Mouse (Mus musculus) kidney, postnatal 0 days (tissue): ENCODE data around the gene Dnajc28. TPM values are rescaled to one million over a fixed set of nuclear protein-coding genes. Genes with fewer than 3 reads are reported as not detected.
A peak's percentile ranks its signal among the peaks of the same experiment; 100 is the strongest.

Experiments used
- ATAC-seq: fragments of 200-750 bp; cut with Nextera tagmentation; replicated peaks from 2 replicates; pipeline ENCODE4 v1.8.0; 2017; ENCODE audit warnings: low read depth, moderate number of reproducible peaks, moderate TSS enrichment, moderate library complexity; ENCODE audit not compliant: low FRiP score
- DNase-seq: peaks from one replicate; pipeline ENCODE4 v3.0.0-alpha.2; 2016; ENCODE audit warnings: low spot score
- H3K27ac ChIP-seq: fragments of 300-500 bp; sonication (generic); 2 replicates; pipeline ENCODE4 v1.5.1; 2014; ENCODE audit warnings: mild to moderate bottlenecking
- H3K27me3 ChIP-seq: fragments of 300-500 bp; sonication (generic); 2 replicates; pipeline ENCODE4 v1.6.1; 2014; ENCODE audit warnings: low read length, mixed read lengths; ENCODE audit not compliant: insufficient read depth
- H3K36me3 ChIP-seq: fragments of 300-500 bp; sonication (generic); 2 replicates; pipeline ENCODE4 v1.6.1; 2014; ENCODE audit warnings: low read length, mixed read lengths; ENCODE audit not compliant: insufficient read depth
- H3K4me1 ChIP-seq: fragments of 300-500 bp; sonication (generic); replicated peaks from 2 replicates; pipeline ENCODE4 v1.6.1; 2014; ENCODE audit warnings: antibody characterized with exemption, low read length, mixed read lengths; ENCODE audit not compliant: insufficient read depth
- H3K4me2 ChIP-seq: fragments of 300-500 bp; sonication (generic); 2 replicates; pipeline ENCODE4 v1.6.1; 2014; ENCODE audit warnings: mild to moderate bottlenecking, low read length, moderate library complexity, mixed read lengths
- H3K4me3 ChIP-seq: fragments of 300-500 bp; sonication (generic); replicated peaks from 2 replicates; pipeline ENCODE4 v1.5.1; 2014; ENCODE audit warnings: low read depth, low read length
- H3K9ac ChIP-seq: fragments of 300-500 bp; sonication (generic); 2 replicates; pipeline ENCODE4 v1.6.1; 2014; ENCODE audit warnings: low read depth, low read length
- H3K9me3 ChIP-seq: fragments of 300-500 bp; sonication (generic); replicated peaks from 2 replicates; pipeline ENCODE4 v1.6.1; 2016; ENCODE audit warnings: low read length, inconsistent platforms, mixed read lengths
- CTCF ChIP-seq: IDR thresholded peaks from 2 replicates; pipeline ENCODE4 v1.5.1; 2016; ENCODE audit warnings: antibody characterized with exemption, low read depth, mild to moderate bottlenecking, moderate library complexity
- WGBS: fragments of 180-500 bp; shearing (Covaris S2); extraction: QIAGEN DNeasy Blood & Tissue Kit; methylation state at CpG from one replicate; pipeline ENCODE4 v1.1.7; 2014; 5-methylcytosine and 5-hydroxymethylcytosine counted together
- polyA plus RNA-seq: library from polyadenylated mRNA; unstranded; fragments of >200 nt; fragmentation: Nextera tagmentation; extraction: Ambion mirVana; gene quantifications from 2 replicates; pipeline ENCODE4 v1.2.1, GENCODE M21; 2015

The Dnajc28 gene
- polyA plus RNA-seq, 1 experiment from 2014 or later = 4.4 TPM

- no peak for ATAC-seq
- peak; percentile 67 for DNase-seq
- H3K27me3 ChIP-seq = no peaks in the 10 kb centered on the region
- no peaks in the 10 kb centered on the region for H3K36me3 ChIP-seq
- peak overlapping the region; percentile 79 for H3K4me2 ChIP-seq
- no peak for TF ChIP-seq CTCF
- peak overlapping the region; percentile 67 for H3K9ac ChIP-seq
- H3K4me3 ChIP-seq = peak overlapping the region; percentile 76
- WGBS = under 1% methylated on average over 75 of the region's 75 CpGs
- H3K9me3 ChIP-seq = no peaks in the 10 kb centered on the region
- H3K4me1 ChIP-seq = 0 out of 2 replicates have a peak, but pooled peaks cover 5% of the 10 kb centered on the region
- H3K27ac ChIP-seq = peak overlapping the region; percentile 62
Measured at GRCm38 (mm10) chr16:91596779-91597671, 21.8 kb downstream of the Dnajc28 start.

GRCm38 (mm10) chr16:91596397-91596778 is 22.4 kb downstream of the Dnajc28 start:
- Histone ChIP-seq H3K4me3 (peak overlapping the region; percentile 76), H3K9ac (no peak overlapping the region), H3K27me3 (no peaks in the 10 kb centered on the region), H3K36me3 (no peaks in the 10 kb centered on the region), H3K9me3 (no peaks in the 10 kb centered on the region), H3K27ac (no peak overlapping the region), H3K4me1 (0 out of 2 replicates have a peak, but pooled peaks cover 6% of the 10 kb centered on the region), H3K4me2 (peak overlapping the region; percentile 79)
- DNase-seq = no peak
- TF ChIP-seq CTCF = no peak
- ATAC-seq = no peak
- WGBS = 18% methylated on average over 9 of the region's 9 CpGs

GRCm38 (mm10) chr16:91595076-91595475 is 23.8 kb downstream of the Dnajc28 start:
- Histone ChIP-seq H3K27me3 (no peaks in the 10 kb centered on the region), H3K9me3 (no peaks in the 10 kb centered on the region), H3K27ac (no peak overlapping the region), H3K4me3 (no peak overlapping the region), H3K36me3 (no peaks in the 10 kb centered on the region), H3K9ac (no peak overlapping the region), H3K4me1 (0 out of 2 replicates have a peak, but pooled peaks cover 9% of the 10 kb centered on the region), H3K4me2 (no peak overlapping the region)
- TF ChIP-seq CTCF = no peak
- ATAC-seq (no peak), DNase-seq (no peak)
- 77% methylated on average over 6 of the region's 6 CpGs for WGBS

- Histone ChIP-seq H3K27ac (no peak overlapping the region), H3K4me2 (no peak overlapping the region), H3K4me3 (no peak overlapping the region), H3K36me3 (no peaks in the 10 kb centered on the region), H3K9ac (no peak overlapping the region), H3K27me3 (no peaks in the 10 kb centered on the region), H3K9me3 (no peaks in the 10 kb centered on the region), H3K4me1 (peaks cover 14% of the 10 kb centered on the region; the same call in 1 of the 2 replicates)
- TF ChIP-seq CTCF = no peak
- no peak for DNase-seq
- 30% methylated on average over 3 of the region's 3 CpGs for WGBS
- ATAC-seq = no peak
Measured at GRCm38 (mm10) chr16:91593262-91593661, 25.6 kb downstream of the Dnajc28 start.

- no peak overlapping the region for H3K4me3 ChIP-seq
- TF ChIP-seq CTCF = no peak
- no peak overlapping the region for H3K9ac ChIP-seq
- 46% methylated on average over 8 of the region's 8 CpGs for WGBS
- DNase-seq (peak; percentile 45), ATAC-seq (no peak)
- no peaks in the 10 kb centered on the region for H3K36me3 ChIP-seq
- no peaks in the 10 kb centered on the region for H3K9me3 ChIP-seq
- peaks cover 14% of the 10 kb centered on the region; the same call in 1 of the 2 replicates for H3K4me1 ChIP-seq
- H3K27ac ChIP-seq = no peak overlapping the region
- H3K27me3 ChIP-seq = no peaks in the 10 kb centered on the region
- H3K4me2 ChIP-seq = no peak overlapping the region
Measured at GRCm38 (mm10) chr16:91592162-91592561, 26.7 kb downstream of the Dnajc28 start.

- H3K4me3 ChIP-seq = no peak overlapping the region
- no peak for TF ChIP-seq CTCF
Measured at GRCm38 (mm10) chr16:91588703-91589102, 30.1 kb downstream of the Dnajc28 start.

More at GRCm38 (mm10) chr16:91588703-91589102, 30.1 kb downstream of the Dnajc28 start:
- no peak overlapping the region for H3K9ac ChIP-seq
- H3K4me2 ChIP-seq = no peak overlapping the region
- DNase-seq (no peak), ATAC-seq (no peak)
- H3K36me3 ChIP-seq = no peaks in the 10 kb centered on the region
- 89% methylated on average over 3 of the region's 3 CpGs for WGBS
- H3K4me1 ChIP-seq = peaks cover 14% of the 10 kb centered on the region; the same call in 1 of the 2 replicates
- no peaks in the 10 kb centered on the region for H3K27me3 ChIP-seq
- no peak overlapping the region for H3K27ac ChIP-seq
- H3K9me3 ChIP-seq = no peaks in the 10 kb centered on the region
